Mouse (Mus musculus) thymus, adult 2 months (tissue): ENCODE measurements at regions not wholly inside any gene's neighbourhood (a gene's known extent, or its start where the extent isn't known, plus 50 kb on each side); places are given as distances from the start of the nearest gene placed in this dataset.

Experiments
- CTCF ChIP-seq: fragments of 200-500 bp; IDR thresholded peaks from 2 replicates; pipeline ENCODE4 v1.5.1; 2012; ENCODE audit warnings: mild to moderate bottlenecking, control low read depth, low read length, moderate library complexity, borderline replicate concordance; ENCODE audit not compliant: control insufficient read depth, poor library complexity, insufficient read depth; ENCODE audit errors: extremely low read depth
- POLR2A ChIP-seq: fragments of 200-500 bp; IDR thresholded peaks from 2 replicates; pipeline ENCODE4 v1.6.1; 2012; ENCODE audit warnings: mild to moderate bottlenecking, low read length, control low read depth, moderate library complexity; ENCODE audit not compliant: control insufficient read depth, poor library complexity, insufficient read depth; ENCODE audit errors: extremely low read depth

- TF ChIP-seq CTCF = no peak
- no peak for TF ChIP-seq POLR2A
Observed at GRCm38 (mm10) chr16:76603431-76603830, 229.8 kb upstream of the Nrip1 start.
